Mouse (Mus musculus): Measurements from ENCODE around the gene Nlgn1. TPM values are rescaled to one million over a fixed set of nuclear protein-coding genes. Genes with fewer than 3 reads are reported as not detected.

Gene Nlgn1
- polyA plus RNA-seq, 1 experiment: 0.12 TPM

- H3K4me3 ChIP-seq (ENCODE audit: control insufficient read depth, low read depth, low read length): no peak overlapping the region
- no peaks in the 10 kb centered on the region for H3K36me3 ChIP-seq (ENCODE audit: control insufficient read depth, insufficient read depth, low read length)
- no peaks in the 10 kb centered on the region for H3K27me3 ChIP-seq (ENCODE audit: control insufficient read depth, insufficient read depth, low read length)
- H3K27ac ChIP-seq (ENCODE audit: control insufficient read depth, insufficient read depth, low read depth, low read length): no peak overlapping the region
- no peaks in the 10 kb centered on the region for H3K4me1 ChIP-seq (ENCODE audit: control insufficient read depth, insufficient read depth, low read length)
- TF ChIP-seq POLR2A (IDR thresholded peaks at IDR 0.05; ENCODE audit: control insufficient read depth, low read depth, low read length): no peak
These were observed 129.6 kb downstream of the Nlgn1 start for GRCm38 (mm10) chr3:26202702-26203101.

- no peak overlapping the region for H3K27ac ChIP-seq (ENCODE audit: control insufficient read depth, insufficient read depth, low read depth, low read length)
- TF ChIP-seq POLR2A (IDR thresholded peaks at IDR 0.05; ENCODE audit: control insufficient read depth, low read depth, low read length): no peak
- no peak for TF ChIP-seq CTCF (IDR thresholded peaks at IDR 0.05; ENCODE audit: control insufficient read depth, insufficient read depth, insufficient replicate concordance, low read depth, low read length)
- no peaks in the 10 kb centered on the region for H3K27me3 ChIP-seq (ENCODE audit: control insufficient read depth, insufficient read depth, low read length)
- H3K4me3 ChIP-seq (ENCODE audit: control insufficient read depth, low read depth, low read length): no peak overlapping the region
- no peaks in the 10 kb centered on the region for H3K36me3 ChIP-seq (ENCODE audit: control insufficient read depth, insufficient read depth, low read length)
- H3K4me1 ChIP-seq (ENCODE audit: control insufficient read depth, insufficient read depth, low read length): no peaks in the 10 kb centered on the region
These were observed 130.8 kb downstream of the Nlgn1 start for GRCm38 (mm10) chr3:26201410-26201809.

DNA sequence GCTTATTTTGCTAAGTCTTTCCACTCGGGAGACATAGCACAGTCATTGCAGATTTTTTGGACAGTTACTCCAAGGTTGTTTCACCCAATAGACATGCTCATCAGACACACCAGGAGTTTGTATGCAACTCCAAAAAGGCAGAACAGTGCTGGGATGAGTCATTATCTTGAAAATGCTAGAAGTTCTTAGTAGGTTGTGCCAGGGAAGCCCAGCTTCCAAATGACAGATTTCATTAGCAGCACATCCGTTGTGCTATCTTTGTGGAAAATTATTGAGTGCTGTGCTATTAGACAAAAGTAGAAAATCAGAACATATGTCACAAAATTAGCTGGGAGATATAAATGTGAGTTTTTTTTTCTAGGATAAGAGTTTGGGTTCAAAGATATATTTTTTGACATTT, 137.3 kb downstream of the Nlgn1 start:
- H3K36me3 ChIP-seq (ENCODE audit: control insufficient read depth, insufficient read depth, low read length): no peaks in the 10 kb centered on the region
- no peaks in the 10 kb centered on the region for H3K4me1 ChIP-seq (ENCODE audit: control insufficient read depth, insufficient read depth, low read length)
- TF ChIP-seq CTCF (IDR thresholded peaks at IDR 0.05; ENCODE audit: control insufficient read depth, insufficient read depth, insufficient replicate concordance, low read depth, low read length) (no peak), POLR2A (IDR thresholded peaks at IDR 0.05; ENCODE audit: control insufficient read depth, low read depth, low read length) (no peak)
- no peak overlapping the region for H3K4me3 ChIP-seq (ENCODE audit: control insufficient read depth, low read depth, low read length)
- no peaks in the 10 kb centered on the region for H3K27me3 ChIP-seq (ENCODE audit: control insufficient read depth, insufficient read depth, low read length)
- no peak overlapping the region for H3K27ac ChIP-seq (ENCODE audit: control insufficient read depth, insufficient read depth, low read depth, low read length)

- H3K27ac ChIP-seq (ENCODE audit: control insufficient read depth, insufficient read depth, low read depth, low read length): no peak overlapping the region
- TF ChIP-seq POLR2A (IDR thresholded peaks at IDR 0.05; ENCODE audit: control insufficient read depth, low read depth, low read length) (no peak), CTCF (IDR thresholded peaks at IDR 0.05; ENCODE audit: control insufficient read depth, insufficient read depth, insufficient replicate concordance, low read depth, low read length) (no peak)
- no peaks in the 10 kb centered on the region for H3K36me3 ChIP-seq (ENCODE audit: control insufficient read depth, insufficient read depth, low read length)
- no peaks in the 10 kb centered on the region for H3K27me3 ChIP-seq (ENCODE audit: control insufficient read depth, insufficient read depth, low read length)
- no peaks in the 10 kb centered on the region for H3K4me1 ChIP-seq (ENCODE audit: control insufficient read depth, insufficient read depth, low read length)
- H3K4me3 ChIP-seq (ENCODE audit: control insufficient read depth, low read depth, low read length): no peak overlapping the region
These were observed 151.2 kb downstream of the Nlgn1 start for GRCm38 (mm10) chr3:26181013-26181412.

DNA sequence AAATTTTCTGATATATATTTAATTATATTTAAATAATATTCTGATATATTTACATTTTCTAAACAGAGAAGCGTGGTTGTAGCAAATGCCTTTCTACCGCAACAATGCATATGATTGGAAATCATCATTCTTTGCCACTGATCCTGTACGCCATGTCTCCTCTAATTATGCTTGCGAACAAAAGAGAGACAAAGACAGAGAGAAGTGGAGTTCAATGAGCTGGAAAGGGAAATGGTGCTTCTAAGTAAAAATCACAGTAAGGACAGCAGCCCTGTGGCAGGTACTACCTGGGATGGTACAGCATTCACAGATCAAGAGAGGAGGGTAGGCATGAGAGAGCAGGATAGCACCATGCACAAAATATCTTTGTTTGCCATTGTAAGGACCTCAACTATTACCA, 156.9 kb downstream of the Nlgn1 start:
- TF ChIP-seq POLR2A (IDR thresholded peaks at IDR 0.05; ENCODE audit: control insufficient read depth, low read depth, low read length) (no peak), CTCF (IDR thresholded peaks at IDR 0.05; ENCODE audit: control insufficient read depth, insufficient read depth, insufficient replicate concordance, low read depth, low read length) (no peak)
- Histone ChIP-seq H3K27me3 (ENCODE audit: control insufficient read depth, insufficient read depth, low read length) (no peaks in the 10 kb centered on the region), H3K36me3 (ENCODE audit: control insufficient read depth, insufficient read depth, low read length) (no peaks in the 10 kb centered on the region), H3K4me1 (ENCODE audit: control insufficient read depth, insufficient read depth, low read length) (no peaks in the 10 kb centered on the region), H3K27ac (ENCODE audit: control insufficient read depth, insufficient read depth, low read depth, low read length) (no peak overlapping the region), H3K4me3 (ENCODE audit: control insufficient read depth, low read depth, low read length) (no peak overlapping the region)

- Histone ChIP-seq H3K27ac (ENCODE audit: control insufficient read depth, insufficient read depth, low read depth, low read length) (no peak overlapping the region), H3K27me3 (ENCODE audit: control insufficient read depth, insufficient read depth, low read length) (no peaks in the 10 kb centered on the region), H3K4me3 (ENCODE audit: control insufficient read depth, low read depth, low read length) (no peak overlapping the region), H3K4me1 (ENCODE audit: control insufficient read depth, insufficient read depth, low read length) (no peaks in the 10 kb centered on the region), H3K36me3 (ENCODE audit: control insufficient read depth, insufficient read depth, low read length) (no peaks in the 10 kb centered on the region)
- TF ChIP-seq POLR2A (IDR thresholded peaks at IDR 0.05; ENCODE audit: control insufficient read depth, low read depth, low read length): no peak
- no peak for TF ChIP-seq CTCF (IDR thresholded peaks at IDR 0.05; ENCODE audit: control insufficient read depth, insufficient read depth, insufficient replicate concordance, low read depth, low read length)
These were observed 158.0 kb downstream of the Nlgn1 start for GRCm38 (mm10) chr3:26174257-26174656.

GRCm38 (mm10) chr3:26173613-26174012, 158.6 kb downstream of the Nlgn1 start:
- Histone ChIP-seq H3K36me3 (ENCODE audit: control insufficient read depth, insufficient read depth, low read length) (no peaks in the 10 kb centered on the region), H3K27me3 (ENCODE audit: control insufficient read depth, insufficient read depth, low read length) (no peaks in the 10 kb centered on the region), H3K4me1 (ENCODE audit: control insufficient read depth, insufficient read depth, low read length) (no peaks in the 10 kb centered on the region), H3K27ac (ENCODE audit: control insufficient read depth, insufficient read depth, low read depth, low read length) (no peak overlapping the region), H3K4me3 (ENCODE audit: control insufficient read depth, low read depth, low read length) (no peak overlapping the region)
- TF ChIP-seq CTCF (IDR thresholded peaks at IDR 0.05; ENCODE audit: control insufficient read depth, insufficient read depth, insufficient replicate concordance, low read depth, low read length) (no peak), POLR2A (IDR thresholded peaks at IDR 0.05; ENCODE audit: control insufficient read depth, low read depth, low read length) (no peak)

- Histone ChIP-seq H3K36me3 (ENCODE audit: control insufficient read depth, insufficient read depth, low read length) (no peaks in the 10 kb centered on the region), H3K27me3 (ENCODE audit: control insufficient read depth, insufficient read depth, low read length) (no peaks in the 10 kb centered on the region), H3K27ac (ENCODE audit: control insufficient read depth, insufficient read depth, low read depth, low read length) (no peak overlapping the region), H3K4me3 (ENCODE audit: control insufficient read depth, low read depth, low read length) (no peak overlapping the region), H3K4me1 (ENCODE audit: control insufficient read depth, insufficient read depth, low read length) (no peaks in the 10 kb centered on the region)
- no peak for TF ChIP-seq POLR2A (IDR thresholded peaks at IDR 0.05; ENCODE audit: control insufficient read depth, low read depth, low read length)
- no peak for TF ChIP-seq CTCF (IDR thresholded peaks at IDR 0.05; ENCODE audit: control insufficient read depth, insufficient read depth, insufficient replicate concordance, low read depth, low read length)
These were observed 165.5 kb downstream of the Nlgn1 start for GRCm38 (mm10) chr3:26166711-26167110.
